Mouse (Mus musculus) CD4-positive helper T cell, adult 2 months (primary cell): ENCODE measurements around the gene Ninj2.
A peak's percentile ranks its signal among the peaks of the same experiment; 100 is the strongest.
"Not testable (repeated sequence)": the region's sequence is repeated elsewhere in the genome, so short reads cannot be mapped to it uniquely, and the experiment has no call there.

Source experiments
- DNase-seq: peaks from one replicate; pipeline ENCODE4 v3.0.0-alpha.2; 2012; ENCODE audit warnings: low read depth, missing footprints, low spot score

Gene Ninj2

GRCm38 (mm10) chr6:120093100-120093499, at the start of gene Ninj2:
Gene Ninj2 (plus strand): TSS chr6:120093350.
- DNase-seq, result no peak

GRCm38 (mm10) chr6:120045406-120045805, 47.7 kb upstream of the Ninj2 start:
- DNase-seq, result no peak

GRCm38 (mm10) chr6:120047705-120048292, 45.4 kb upstream of the Ninj2 start:
- DNase-seq, result peak; percentile 68

- no peak for DNase-seq
Observed at GRCm38 (mm10) chr6:120054412-120054811, 38.7 kb upstream of the Ninj2 start.

GRCm38 (mm10) chr6:120055666-120056540, 37.2 kb upstream of the Ninj2 start:
- DNase-seq, result peak; percentile 72

- DNase-seq, result no peak
Observed at GRCm38 (mm10) chr6:120062934-120063333, 30.2 kb upstream of the Ninj2 start.

GRCm38 (mm10) chr6:120064627-120065026, 28.5 kb upstream of the Ninj2 start:
- DNase-seq, result no peak

- DNase-seq, result peak; percentile 68
Observed at GRCm38 (mm10) chr6:120065552-120066177, 27.5 kb upstream of the Ninj2 start.

- no peak for DNase-seq
Observed at GRCm38 (mm10) chr6:120069546-120069945, 23.6 kb upstream of the Ninj2 start.

GRCm38 (mm10) chr6:120072630-120073029, 20.5 kb upstream of the Ninj2 start:
- peak; percentile 47 for DNase-seq

GRCm38 (mm10) chr6:120076619-120077450, 16.3 kb upstream of the Ninj2 start:
- DNase-seq, result peak; percentile 45

- no peak for DNase-seq
Observed at GRCm38 (mm10) chr6:120079547-120079946, 13.6 kb upstream of the Ninj2 start.

GRCm38 (mm10) chr6:120081516-120081915, 11.6 kb upstream of the Ninj2 start:
- peak; percentile 81 for DNase-seq

- peak; percentile 70 for DNase-seq
Observed at GRCm38 (mm10) chr6:120082251-120082950, 10.7 kb upstream of the Ninj2 start.

GRCm38 (mm10) chr6:120082951-120083411, 10.2 kb upstream of the Ninj2 start:
- DNase-seq, result peak; percentile 96

GRCm38 (mm10) chr6:120083442-120083841, 9.7 kb upstream of the Ninj2 start:
- peak; percentile 80 for DNase-seq

- DNase-seq, result no peak
Observed at GRCm38 (mm10) chr6:120084983-120085382, 8.2 kb upstream of the Ninj2 start.

GRCm38 (mm10) chr6:120085832-120086231, 7.3 kb upstream of the Ninj2 start:
- DNase-seq, result peak; percentile 28

- DNase-seq, result not testable (repeated sequence)
Observed at GRCm38 (mm10) chr6:120087041-120087440, 6.1 kb upstream of the Ninj2 start.

- no peak for DNase-seq
Observed at GRCm38 (mm10) chr6:120090712-120091248, 2.4 kb upstream of the Ninj2 start.
